Mouse (Mus musculus) neural tube, postnatal 0 days (tissue): ENCODE measurements around the gene Cox6a1. TPM values are rescaled to one million over a fixed set of nuclear protein-coding genes. Genes with fewer than 3 reads are reported as not detected.

Source experiments
- polyA plus RNA-seq: library from polyadenylated mRNA; unstranded; fragments of >200 nt; fragmentation: Nextera tagmentation; extraction: Ambion mirVana; gene quantifications from 2 replicates; pipeline ENCODE4 v1.2.1, GENCODE M21; 2015

Gene Cox6a1
- polyA plus RNA-seq = 1,815 and 1,833 TPM in 2 replicates

GRCm38 (mm10) chr5:115348546-115349224 is at the start of gene Cox6a1:
Cox6a1 (minus strand) TSS chr5:115348981.

GRCm38 (mm10) chr5:115340577-115341313 is 8.0 kb downstream of the Cox6a1 start, which contains the start of the genes Gatc and Triap1:
Gatc (minus strand) TSS chr5:115341178.
Triap1 (plus strand) TSS chr5:115341225.

DNA sequence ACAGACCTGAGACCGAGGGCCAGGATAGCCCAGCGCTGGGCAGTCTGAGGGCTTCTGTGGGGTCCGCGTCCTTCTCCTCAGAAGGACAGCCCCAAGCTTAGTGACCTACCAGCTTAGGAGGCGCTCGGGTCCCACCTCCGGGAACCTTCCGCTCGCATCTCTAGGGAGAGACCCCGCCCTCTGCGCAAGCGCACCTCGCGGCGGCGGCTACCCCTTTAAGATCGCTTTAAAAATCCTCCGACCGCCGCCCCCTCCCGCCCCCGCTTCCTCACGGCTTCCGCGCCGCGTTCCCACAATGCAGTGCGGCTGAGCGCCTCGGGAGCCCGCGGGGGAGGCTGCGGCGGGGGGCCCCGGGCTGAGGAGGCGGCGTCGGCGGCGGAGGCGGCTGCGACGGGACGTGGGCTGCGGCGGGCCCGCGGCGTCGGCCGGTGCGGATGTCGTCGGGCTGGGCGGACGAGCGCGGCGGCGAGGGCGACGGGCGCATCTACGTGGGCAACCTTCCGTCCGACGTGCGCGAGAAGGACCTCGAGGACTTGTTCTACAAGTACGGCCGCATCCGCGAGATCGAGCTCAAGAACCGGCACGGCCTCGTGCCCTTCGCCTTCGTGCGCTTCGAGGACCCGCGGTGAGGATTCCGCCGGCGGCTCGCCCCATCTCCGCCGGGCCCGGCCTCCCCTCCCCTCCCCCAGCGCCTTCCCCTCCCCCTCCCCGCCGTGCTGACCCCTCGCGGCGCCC is 21.7 kb downstream of the Cox6a1 start, which contains the start of gene Srsf9:
Gene Srsf9, plus strand, starts transcription at position 303 of the 735 bp plus-strand sequence.

GRCm38 (mm10) chr5:115300792-115301614 is 47.8 kb downstream of the Cox6a1 start, which contains the start of gene Dynll1:
Dynll1 (minus strand) TSS chr5:115300999.

Other genes starting within 250 kb of the Cox6a1 start
- gene Acads, start 229.6 kb downstream of the Cox6a1 start, polyA plus RNA-seq = 21.4 and 22.5 TPM in 2 replicates
- 21.6 and 25.5 TPM in 2 replicates for gene Unc119b, start 214.0 kb downstream of the Cox6a1 start, polyA plus RNA-seq
- gene Mlec, start 190.8 kb downstream of the Cox6a1 start, polyA plus RNA-seq = 25.1 and 28.6 TPM in 2 replicates
- gene Cabp1, start 154.6 kb downstream of the Cox6a1 start, polyA plus RNA-seq = 42.5 and 54.4 TPM in 2 replicates
- 122 TPM in 2 replicates for gene Pop5, start 113.1 kb downstream of the Cox6a1 start, polyA plus RNA-seq
- gene Rnf10, start 76.1 kb downstream of the Cox6a1 start, polyA plus RNA-seq = 155 and 160 TPM in 2 replicates
- 53.6 and 54.3 TPM in 2 replicates for gene Coq5, start 69.3 kb downstream of the Cox6a1 start, polyA plus RNA-seq
- gene Dynll1, start 48.0 kb downstream of the Cox6a1 start, polyA plus RNA-seq = 1,233 and 1,344 TPM in 2 replicates
- 124 and 132 TPM in 2 replicates for gene Srsf9, start 21.8 kb downstream of the Cox6a1 start, polyA plus RNA-seq
- 29.0 and 32.5 TPM in 2 replicates for gene Gatc, start 7.8 kb downstream of the Cox6a1 start, polyA plus RNA-seq
- gene Triap1, start 7.8 kb downstream of the Cox6a1 start, polyA plus RNA-seq = 51.3 and 55.8 TPM in 2 replicates
- 30.3 and 31.9 TPM in 2 replicates for gene Msi1, start 80.6 kb upstream of the Cox6a1 start, polyA plus RNA-seq
- not detected in 2 replicates for gene Pla2g1b, start 117.3 kb upstream of the Cox6a1 start, polyA plus RNA-seq
- 18.8 and 18.9 TPM in 2 replicates for gene Sirt4, start 135.7 kb upstream of the Cox6a1 start, polyA plus RNA-seq
- 14.9 and 16.4 TPM in 2 replicates for gene Pxn, start 157.7 kb upstream of the Cox6a1 start, polyA plus RNA-seq
- gene Rplp0, start 210.5 kb upstream of the Cox6a1 start, polyA plus RNA-seq = 784 and 808 TPM in 2 replicates
- gene Gcn1l1, start 216.3 kb upstream of the Cox6a1 start, polyA plus RNA-seq = 24.8 and 28.2 TPM in 2 replicates